Mouse (Mus musculus): Measurements from ENCODE around the gene Relch. TPM values are rescaled to one million over a fixed set of nuclear protein-coding genes. Genes with fewer than 3 reads are reported as not detected.
"Not testable (repeated sequence)": the region's sequence is repeated elsewhere in the genome, so short reads cannot be mapped to it uniquely, and the experiment has no call there.

Relch gene
- polyA plus RNA-seq, 1 experiment from 2014 or later: 21.8 TPM

DNA sequence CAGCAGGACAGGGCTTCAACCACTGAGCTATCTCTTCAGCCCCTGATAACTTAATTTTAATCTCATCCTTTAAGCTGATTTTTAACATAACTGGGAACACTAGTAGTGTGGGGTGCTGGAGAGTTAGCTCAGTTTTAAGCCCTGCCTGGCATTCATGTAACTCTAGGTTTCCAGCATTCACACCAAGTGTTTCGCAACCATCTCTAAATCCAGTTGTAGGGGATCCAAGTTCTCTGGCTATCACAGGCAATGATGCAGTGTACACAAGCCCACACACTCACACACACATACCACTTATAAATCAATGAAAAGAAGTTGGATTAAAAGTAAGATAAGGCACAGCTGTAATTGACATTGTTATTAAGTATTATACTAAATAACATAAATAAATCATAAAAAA is 54.7 kb downstream of the Relch start:
- 97% methylated on average over 1 of the region's 1 CpGs for WGBS
- H3K9ac ChIP-seq (ENCODE audit: low read depth, low read length): no peak overlapping the region
- H3K27ac ChIP-seq (replicated peaks; ENCODE audit: low read depth, low read length): no peak overlapping the region
- H3K4me3 ChIP-seq (ENCODE audit: low read depth, low read length): no peak overlapping the region
- H3K36me3 ChIP-seq (ENCODE audit: control insufficient read depth, insufficient read depth, low read length): peaks cover 35% of the 10 kb centered on the region
- H3K27me3 ChIP-seq (replicated peaks; ENCODE audit: control insufficient read depth, insufficient read depth, low read length): no peaks in the 10 kb centered on the region
- DNase-seq (ENCODE audit: low spot score) (no peak), ATAC-seq (ENCODE audit: low read depth) (no peak)
- no peaks in the 10 kb centered on the region for H3K4me1 ChIP-seq (ENCODE audit: control insufficient read depth, insufficient read depth, low read length)
- no peak overlapping the region for H3K4me2 ChIP-seq (ENCODE audit: low read depth, low read length)
- H3K9me3 ChIP-seq (ENCODE audit: control insufficient read depth, low read length): no peaks in the 10 kb centered on the region

DNA sequence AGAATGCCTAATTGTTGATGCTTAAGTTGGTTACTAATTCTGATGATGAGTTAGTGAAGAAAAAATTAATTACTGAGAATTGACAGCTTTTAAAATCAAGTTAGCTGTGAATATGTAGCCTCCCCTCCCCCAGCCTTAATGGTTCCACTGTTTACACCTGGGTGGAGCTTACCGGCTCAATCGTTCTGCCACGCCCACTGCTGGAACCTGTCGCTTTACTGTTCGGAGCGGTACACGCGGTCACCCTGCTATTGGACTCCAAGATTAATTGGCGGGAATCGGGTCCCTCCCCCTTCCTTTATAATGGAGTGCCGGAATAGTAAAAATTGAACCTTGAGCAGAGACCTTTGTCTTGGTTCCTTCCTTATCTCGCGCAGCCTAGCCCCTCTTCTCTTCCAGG is 65.6 kb downstream of the Relch start:
- H3K4me3 ChIP-seq (ENCODE audit: low read depth, low read length); H3K9ac ChIP-seq (ENCODE audit: low read depth, low read length); ATAC-seq (ENCODE audit: low read depth); H3K4me1 ChIP-seq (ENCODE audit: control insufficient read depth, insufficient read depth, low read length); H3K27ac ChIP-seq (replicated peaks; ENCODE audit: low read depth, low read length); H3K9me3 ChIP-seq (ENCODE audit: control insufficient read depth, low read length); H3K4me2 ChIP-seq (ENCODE audit: low read depth, low read length); DNase-seq (ENCODE audit: low spot score); H3K27me3 ChIP-seq (replicated peaks; ENCODE audit: control insufficient read depth, insufficient read depth, low read length): not testable (repeated sequence)
- peaks cover 35% of the 10 kb centered on the region for H3K36me3 ChIP-seq (ENCODE audit: control insufficient read depth, insufficient read depth, low read length)
- WGBS: 96% methylated on average over 12 of the region's 13 CpGs

- Histone ChIP-seq H3K9me3 (ENCODE audit: control insufficient read depth, low read length) (no peaks in the 10 kb centered on the region), H3K4me3 (ENCODE audit: low read depth, low read length) (no peak overlapping the region), H3K27me3 (replicated peaks; ENCODE audit: control insufficient read depth, insufficient read depth, low read length) (no peaks in the 10 kb centered on the region), H3K4me1 (ENCODE audit: control insufficient read depth, insufficient read depth, low read length) (no peaks in the 10 kb centered on the region), H3K36me3 (ENCODE audit: control insufficient read depth, insufficient read depth, low read length) (peaks cover 24% of the 10 kb centered on the region), H3K4me2 (ENCODE audit: low read depth, low read length) (no peak overlapping the region), H3K9ac (ENCODE audit: low read depth, low read length) (no peak overlapping the region), H3K27ac (replicated peaks; ENCODE audit: low read depth, low read length) (no peak overlapping the region)
- 70% methylated on average over 3 of the region's 3 CpGs for WGBS
- ATAC-seq (ENCODE audit: low read depth) (no peak), DNase-seq (ENCODE audit: low spot score) (no peak)
Measured at GRCm38 (mm10) chr1:105735318-105735717, 71.7 kb downstream of the Relch start.

DNA sequence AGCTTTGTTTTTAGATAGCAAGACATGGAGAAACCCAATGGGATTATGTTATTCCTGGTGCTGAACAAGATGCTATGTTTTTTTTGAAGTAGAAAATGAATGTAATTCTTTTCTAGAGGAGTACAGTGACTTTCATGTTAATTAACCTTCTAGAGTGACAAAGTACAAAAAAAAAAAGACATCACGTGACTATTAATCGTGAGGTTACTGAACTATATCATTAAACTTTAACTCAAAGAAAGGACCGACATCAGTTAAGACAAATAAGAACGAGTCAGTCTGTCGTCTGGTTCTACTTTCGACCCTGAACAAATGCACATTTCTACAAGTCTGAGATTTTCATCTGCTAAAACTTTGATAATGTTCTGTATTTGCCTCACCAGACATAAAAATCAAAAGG is 74.7 kb downstream of the Relch start:
- no peaks in the 10 kb centered on the region for H3K9me3 ChIP-seq (ENCODE audit: control insufficient read depth, low read length)
- no peaks in the 10 kb centered on the region for H3K4me1 ChIP-seq (ENCODE audit: control insufficient read depth, insufficient read depth, low read length)
- DNase-seq (ENCODE audit: low spot score): no peak
- WGBS: 74% methylated on average over 6 of the region's 6 CpGs
- no peak overlapping the region for H3K4me2 ChIP-seq (ENCODE audit: low read depth, low read length)
- H3K9ac ChIP-seq (ENCODE audit: low read depth, low read length): no peak overlapping the region
- no peaks in the 10 kb centered on the region for H3K27me3 ChIP-seq (replicated peaks; ENCODE audit: control insufficient read depth, insufficient read depth, low read length)
- ATAC-seq (ENCODE audit: low read depth): no peak
- no peak overlapping the region for H3K27ac ChIP-seq (replicated peaks; ENCODE audit: low read depth, low read length)
- H3K4me3 ChIP-seq (ENCODE audit: low read depth, low read length): no peak overlapping the region
- H3K36me3 ChIP-seq (ENCODE audit: control insufficient read depth, insufficient read depth, low read length): peaks cover 39% of the 10 kb centered on the region

GRCm38 (mm10) chr1:105739493-105739892 is 75.8 kb downstream of the Relch start:
- ATAC-seq (ENCODE audit: low read depth): no peak
- Histone ChIP-seq H3K4me2 (ENCODE audit: low read depth, low read length) (no peak overlapping the region), H3K4me3 (ENCODE audit: low read depth, low read length) (no peak overlapping the region), H3K4me1 (ENCODE audit: control insufficient read depth, insufficient read depth, low read length) (no peaks in the 10 kb centered on the region), H3K27ac (replicated peaks; ENCODE audit: low read depth, low read length) (no peak overlapping the region), H3K27me3 (replicated peaks; ENCODE audit: control insufficient read depth, insufficient read depth, low read length) (no peaks in the 10 kb centered on the region), H3K9me3 (ENCODE audit: control insufficient read depth, low read length) (no peaks in the 10 kb centered on the region), H3K9ac (ENCODE audit: low read depth, low read length) (no peak overlapping the region), H3K36me3 (ENCODE audit: control insufficient read depth, insufficient read depth, low read length) (peaks cover 45% of the 10 kb centered on the region)
- no peak for DNase-seq (ENCODE audit: low spot score)

DNA sequence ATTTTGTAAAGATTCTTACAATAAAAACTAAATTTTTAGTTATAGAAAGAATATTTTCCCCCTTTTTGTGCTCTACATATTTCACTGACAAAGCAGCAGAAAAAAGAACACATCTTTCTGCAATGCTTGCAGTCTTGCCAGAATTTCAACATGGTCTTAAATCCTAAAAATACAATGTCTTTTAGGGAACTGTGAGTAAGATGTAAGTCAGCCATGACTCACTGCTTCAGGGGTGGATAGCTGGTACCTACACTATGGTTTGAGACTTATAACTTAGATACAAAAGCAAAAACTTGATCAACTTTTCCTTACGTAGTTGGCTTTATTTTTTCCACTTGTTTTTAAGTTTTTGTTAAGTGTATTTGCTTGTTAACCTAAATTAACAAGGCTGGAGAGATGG is 78.8 kb downstream of the Relch start:
- H3K4me1 ChIP-seq (ENCODE audit: control insufficient read depth, insufficient read depth, low read length): no peaks in the 10 kb centered on the region
- ATAC-seq (ENCODE audit: low read depth) (no peak), DNase-seq (ENCODE audit: low spot score) (no peak)
- no peaks in the 10 kb centered on the region for H3K9me3 ChIP-seq (ENCODE audit: control insufficient read depth, low read length)
- no peak overlapping the region for H3K9ac ChIP-seq (ENCODE audit: low read depth, low read length)
- H3K36me3 ChIP-seq (ENCODE audit: control insufficient read depth, insufficient read depth, low read length): peaks cover 64% of the 10 kb centered on the region
- H3K27me3 ChIP-seq (replicated peaks; ENCODE audit: control insufficient read depth, insufficient read depth, low read length): no peaks in the 10 kb centered on the region
- no peak overlapping the region for H3K27ac ChIP-seq (replicated peaks; ENCODE audit: low read depth, low read length)
- no peak overlapping the region for H3K4me3 ChIP-seq (ENCODE audit: low read depth, low read length)
- 87% methylated on average over 1 of the region's 1 CpGs for WGBS
- H3K4me2 ChIP-seq (ENCODE audit: low read depth, low read length): no peak overlapping the region

DNA sequence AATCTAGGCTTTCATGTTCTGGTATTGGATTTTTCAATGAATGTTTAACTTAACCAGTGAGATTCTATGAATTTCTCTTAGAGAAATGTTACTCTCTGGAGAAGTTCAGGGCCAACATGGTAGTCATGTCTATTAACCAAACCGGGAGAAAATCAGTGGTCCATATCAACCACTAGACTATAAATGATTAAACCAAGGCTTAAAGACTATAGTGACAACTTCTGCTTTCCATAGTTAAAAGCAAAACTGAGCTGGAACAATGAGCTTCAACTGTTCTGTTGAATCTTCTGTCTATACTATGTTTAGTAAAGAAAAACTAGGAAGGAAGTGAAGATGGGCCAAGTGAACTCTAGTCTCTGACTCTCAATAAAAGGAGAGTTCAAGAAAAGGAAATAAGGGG is 82.8 kb downstream of the Relch start:
- H3K27ac ChIP-seq (replicated peaks; ENCODE audit: low read depth, low read length): no peak overlapping the region
- no peaks in the 10 kb centered on the region for H3K4me1 ChIP-seq (ENCODE audit: control insufficient read depth, insufficient read depth, low read length)
- H3K4me3 ChIP-seq (ENCODE audit: low read depth, low read length): no peak overlapping the region
- no peaks in the 10 kb centered on the region for H3K27me3 ChIP-seq (replicated peaks; ENCODE audit: control insufficient read depth, insufficient read depth, low read length)
- H3K4me2 ChIP-seq (ENCODE audit: low read depth, low read length): no peak overlapping the region
- no peak for ATAC-seq (ENCODE audit: low read depth)
- WGBS: 96% methylated on average over 1 of the region's 1 CpGs
- no peak overlapping the region for H3K9ac ChIP-seq (ENCODE audit: low read depth, low read length)
- no peaks in the 10 kb centered on the region for H3K9me3 ChIP-seq (ENCODE audit: control insufficient read depth, low read length)
- H3K36me3 ChIP-seq (ENCODE audit: control insufficient read depth, insufficient read depth, low read length): peaks cover 77% of the 10 kb centered on the region
- DNase-seq (ENCODE audit: low spot score): no peak

DNA sequence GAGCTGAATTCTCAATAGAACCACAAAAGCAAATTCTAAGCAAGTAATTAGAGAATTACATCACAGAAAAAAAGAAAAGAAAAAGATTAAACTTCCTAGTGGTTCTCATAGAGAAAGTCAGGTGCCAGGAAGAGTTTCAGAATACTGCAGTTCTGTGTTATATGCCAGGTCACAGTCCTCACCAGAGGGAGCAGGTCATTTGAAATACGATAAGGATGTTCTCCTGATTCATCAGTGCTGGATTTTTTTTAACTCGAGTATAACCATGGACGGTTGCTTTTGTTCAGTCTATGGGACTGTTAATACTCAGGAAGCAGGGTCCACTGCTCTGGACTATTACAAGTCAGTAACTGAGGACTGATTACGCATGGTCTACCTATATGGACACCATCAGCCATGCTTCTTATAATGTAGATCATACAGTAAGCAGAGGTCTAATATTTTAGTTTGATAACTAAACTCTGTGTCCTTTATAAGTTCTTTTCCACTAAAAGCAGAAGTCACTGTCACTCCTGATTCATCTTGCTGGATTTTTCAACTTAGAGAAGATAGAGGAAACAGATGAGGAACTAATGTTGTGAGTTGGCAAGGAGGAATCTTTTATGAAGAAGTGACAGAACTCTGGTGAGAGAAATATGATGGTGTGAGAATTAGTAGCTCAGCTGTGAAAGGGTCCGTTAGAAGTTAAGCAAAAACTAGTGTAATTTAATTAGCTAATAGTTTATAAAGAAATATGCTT is 83.4 kb downstream of the Relch start:
- Histone ChIP-seq H3K27ac (replicated peaks; ENCODE audit: low read depth, low read length) (no peak overlapping the region), H3K4me1 (ENCODE audit: control insufficient read depth, insufficient read depth, low read length) (no peaks in the 10 kb centered on the region), H3K36me3 (ENCODE audit: control insufficient read depth, insufficient read depth, low read length) (peaks cover 74% of the 10 kb centered on the region), H3K9ac (ENCODE audit: low read depth, low read length) (no peak overlapping the region), H3K27me3 (replicated peaks; ENCODE audit: control insufficient read depth, insufficient read depth, low read length) (no peaks in the 10 kb centered on the region), H3K4me2 (ENCODE audit: low read depth, low read length) (no peak overlapping the region), H3K9me3 (ENCODE audit: control insufficient read depth, low read length) (no peaks in the 10 kb centered on the region), H3K4me3 (ENCODE audit: low read depth, low read length) (no peak overlapping the region)
- DNase-seq (ENCODE audit: low spot score): no peak
- no peak for ATAC-seq (ENCODE audit: low read depth)
- WGBS: 88% methylated on average over 5 of the region's 5 CpGs

DNA sequence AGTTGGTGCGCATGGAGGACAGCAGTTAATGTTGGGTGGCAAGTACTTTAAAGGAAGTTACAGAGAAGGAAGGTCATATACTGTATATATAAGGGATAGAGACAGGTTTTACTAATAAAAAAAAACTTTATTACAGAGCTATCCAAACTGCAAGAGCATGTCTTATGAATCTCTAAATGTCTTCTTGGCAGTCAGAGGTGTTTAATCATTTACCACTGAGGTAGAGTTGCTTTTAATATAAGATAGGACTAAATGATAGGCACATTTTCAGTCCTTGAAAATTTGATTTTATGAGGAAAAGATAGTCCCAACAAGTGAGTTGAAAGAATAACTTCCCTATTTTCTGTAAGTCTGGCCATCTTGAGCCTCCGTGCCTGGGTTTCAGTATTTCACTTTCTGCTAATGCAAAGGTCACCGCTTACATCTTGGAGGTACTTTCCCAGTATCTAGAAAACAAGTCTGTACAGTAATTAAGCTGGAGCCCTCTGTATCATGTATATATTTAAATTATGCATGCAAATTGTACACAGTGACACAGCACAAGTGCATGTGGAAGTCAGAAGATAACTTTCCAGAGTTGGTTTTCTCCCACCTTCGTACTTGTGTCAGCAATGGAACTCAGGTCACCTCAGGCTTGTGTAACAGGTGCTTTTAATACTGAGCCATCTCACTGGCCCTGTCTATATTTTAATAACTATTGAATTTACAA is 84.6 kb downstream of the Relch start:
- H3K27ac ChIP-seq (replicated peaks; ENCODE audit: low read depth, low read length): no peak overlapping the region
- ATAC-seq (ENCODE audit: low read depth) (no peak), DNase-seq (ENCODE audit: low spot score) (no peak)
- no peaks in the 10 kb centered on the region for H3K4me1 ChIP-seq (ENCODE audit: control insufficient read depth, insufficient read depth, low read length)
- WGBS: 94% methylated on average over 4 of the region's 4 CpGs
- no peaks in the 10 kb centered on the region for H3K9me3 ChIP-seq (ENCODE audit: control insufficient read depth, low read length)
- H3K4me2 ChIP-seq (ENCODE audit: low read depth, low read length): no peak overlapping the region
- H3K9ac ChIP-seq (ENCODE audit: low read depth, low read length): no peak overlapping the region
- no peak overlapping the region for H3K4me3 ChIP-seq (ENCODE audit: low read depth, low read length)
- no peaks in the 10 kb centered on the region for H3K27me3 ChIP-seq (replicated peaks; ENCODE audit: control insufficient read depth, insufficient read depth, low read length)
- H3K36me3 ChIP-seq (ENCODE audit: control insufficient read depth, insufficient read depth, low read length): peaks cover 78% of the 10 kb centered on the region
